Mouse (Mus musculus) erythroid progenitor cell, adult 5-6 weeks (primary cell): ENCODE data around the gene Fancc. TPM values are rescaled to one million over a fixed set of nuclear protein-coding genes. Genes with fewer than 3 reads are reported as not detected.
"Not testable (repeated sequence)": the region's sequence is repeated elsewhere in the genome, so short reads cannot be mapped to it uniquely, and the experiment has no call there.

Experiments
- ATAC-seq: replicated peaks from 2 replicates; pipeline ENCODE4 v1.8.0; 2016; ENCODE audit warnings: moderate number of reproducible peaks, mild to moderate bottlenecking, moderate TSS enrichment, inconsistent platforms; ENCODE audit not compliant: poor library complexity, low FRiP score, severe bottlenecking
- total RNA-seq, 2 experiments: library from RNA; stranded (forward) in 1 of 2; stranded (reverse) in 1 of 2; fragments of 150-400 nt in 1 of 2; fragments of 186-747, 209-891 nt in 1 of 2; gene quantifications; 2 replicates each; pipeline versions ENCODE4 v1.2.3 to v1.2.4; 2015 to 2017; ENCODE audit warnings: low replicate concordance in 2 of 2

Gene Fancc
- total RNA-seq, 2 experiments from 2014 or later: 21.4 to 24.1 TPM

DNA sequence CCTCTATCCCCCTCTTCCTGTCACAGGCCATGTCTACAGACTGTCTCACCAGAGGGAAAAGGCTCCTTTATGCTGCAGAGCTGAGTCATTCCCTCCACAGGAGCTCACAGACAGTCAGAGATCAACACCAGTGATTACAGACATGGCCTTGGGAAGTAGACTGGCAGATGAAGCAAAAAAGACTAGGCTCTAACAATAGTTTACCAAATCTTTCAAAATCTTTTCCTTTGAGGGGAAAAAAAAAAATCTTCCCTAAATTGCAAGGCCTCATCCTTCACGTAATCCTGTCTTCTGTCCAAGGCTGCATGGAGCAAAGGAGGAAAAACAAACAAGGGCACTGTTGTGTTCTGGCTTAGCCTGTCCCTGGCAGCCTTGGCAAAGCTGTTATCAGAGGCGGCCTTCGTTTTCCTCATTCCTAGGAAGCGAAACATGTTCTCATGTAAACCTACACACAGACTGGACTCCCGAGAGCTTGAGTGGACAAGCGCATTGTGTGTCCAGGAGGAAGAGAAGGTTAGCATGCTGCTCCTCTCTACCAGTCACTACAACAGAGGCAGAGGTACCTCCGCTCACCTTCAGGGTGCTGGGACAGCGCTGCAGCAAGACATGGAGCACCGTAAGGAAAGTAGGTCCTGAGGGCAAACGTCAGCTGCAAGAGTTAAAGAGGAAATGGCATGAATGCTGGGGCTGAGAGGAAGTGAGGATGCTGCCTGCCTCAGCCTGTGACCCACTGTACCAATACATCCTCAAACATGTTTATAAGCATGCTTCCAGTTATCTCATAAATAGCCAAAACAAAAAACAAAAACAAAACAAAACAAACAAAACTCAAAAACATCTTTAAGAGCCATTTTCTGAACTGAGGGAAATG lies 171.9 kb downstream of the Fancc start:
- no peak for ATAC-seq

DNA sequence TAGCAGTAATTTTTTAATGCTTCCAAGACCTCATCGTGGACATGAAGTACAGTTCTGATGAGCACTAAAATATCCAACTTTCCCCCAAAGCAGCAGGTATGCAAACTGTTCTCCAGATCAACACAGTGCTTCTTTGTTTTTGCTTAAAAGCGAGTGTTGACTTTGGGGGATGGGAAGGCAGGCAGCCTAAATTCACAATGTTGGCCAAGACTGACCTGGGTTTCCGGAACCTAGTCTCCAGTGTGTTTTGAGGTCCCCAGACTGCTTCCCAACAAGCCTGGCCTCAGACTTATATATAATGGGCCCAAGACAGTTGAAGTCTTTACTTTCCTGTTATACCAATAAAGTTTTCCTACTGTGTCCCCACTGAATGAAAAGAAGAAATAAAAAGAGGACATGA lies 172.8 kb downstream of the Fancc start:
- no peak for ATAC-seq

DNA sequence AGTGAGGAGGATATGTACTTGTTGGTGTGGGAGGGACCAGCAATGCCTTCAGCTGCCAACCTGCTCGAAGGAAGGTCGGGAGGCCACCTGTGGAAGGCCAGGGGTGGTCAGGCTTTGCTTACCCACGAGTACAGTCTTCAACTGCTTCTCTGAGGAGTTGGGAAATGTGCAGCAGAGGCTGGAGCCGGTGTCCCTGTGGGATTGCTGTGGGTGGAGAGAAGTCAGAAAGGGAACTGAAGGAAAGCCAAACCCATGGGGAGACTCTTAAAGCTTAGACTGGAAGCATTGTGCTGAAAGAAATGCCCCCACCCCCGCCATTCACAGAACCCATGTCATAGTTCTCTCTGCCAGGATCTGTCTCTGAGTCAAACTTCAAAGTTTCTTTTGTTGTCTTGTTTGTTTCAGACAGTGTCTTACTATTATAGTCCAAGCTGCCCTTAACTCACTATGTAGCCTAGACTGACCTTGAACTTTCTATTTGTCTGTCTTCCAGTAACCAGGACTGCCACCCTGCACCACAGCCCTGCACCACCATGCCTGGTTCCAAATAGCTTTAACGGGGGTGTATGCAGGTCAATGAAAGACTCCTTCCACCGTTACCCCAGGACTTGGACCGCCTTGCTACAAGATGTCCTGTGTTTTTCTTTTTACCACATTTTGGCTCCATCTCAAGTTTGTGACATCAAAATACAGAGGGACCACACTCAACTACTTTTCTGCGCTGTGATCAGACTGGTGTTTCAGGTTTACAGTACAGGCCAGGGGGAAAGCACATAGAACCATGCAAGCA lies 173.6 kb downstream of the Fancc start:
- no peak for ATAC-seq

- no peak for ATAC-seq
Measured at GRCm38 (mm10) chr13:63322756-63323155, 174.3 kb downstream of the Fancc start.

- ATAC-seq: no peak
Measured at GRCm38 (mm10) chr13:63321689-63322088, 175.4 kb downstream of the Fancc start.

GRCm38 (mm10) chr13:63319814-63320213 lies 177.3 kb downstream of the Fancc start:
- ATAC-seq: no peak

DNA sequence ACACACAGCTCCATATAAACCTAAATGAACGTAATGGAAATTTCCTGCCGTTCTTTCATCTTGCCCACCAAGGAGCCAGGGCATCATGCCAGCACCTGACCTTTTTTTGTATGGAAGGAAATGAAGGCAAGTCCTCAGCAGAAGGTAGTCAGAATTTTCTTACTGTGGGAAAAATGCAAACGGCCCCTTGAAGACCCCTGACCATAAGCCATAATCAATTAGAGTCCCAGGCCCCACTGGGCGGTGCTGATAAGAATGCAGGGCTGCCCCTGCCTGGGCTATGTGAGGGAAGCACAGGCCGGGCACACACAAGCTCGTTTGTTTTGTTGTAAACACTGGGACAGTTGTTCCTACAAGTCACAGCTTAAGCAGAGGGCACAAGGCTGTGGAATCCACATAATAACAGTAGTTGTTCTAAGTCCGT lies 179.4 kb downstream of the Fancc start:
- no peak for ATAC-seq

DNA sequence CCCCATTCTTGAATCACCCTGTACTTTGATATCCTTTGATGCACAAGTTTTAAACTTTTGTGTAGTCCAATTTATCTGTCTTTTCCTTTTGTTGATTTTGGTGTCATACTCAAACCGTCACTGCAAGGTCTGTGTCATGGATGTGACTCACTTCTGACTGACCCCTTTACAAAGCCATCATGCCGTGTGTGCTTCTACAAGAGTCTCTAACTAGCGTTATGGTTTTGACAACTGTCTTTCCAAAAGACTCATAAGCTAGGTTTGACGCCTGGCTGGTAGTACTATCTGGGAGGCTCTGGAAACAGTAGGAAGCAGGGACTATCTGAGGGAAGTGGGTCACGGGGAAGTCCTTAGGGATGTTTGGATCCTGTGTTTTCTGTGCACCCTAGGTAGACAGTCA lies 180.7 kb downstream of the Fancc start:
- no peak for ATAC-seq

DNA sequence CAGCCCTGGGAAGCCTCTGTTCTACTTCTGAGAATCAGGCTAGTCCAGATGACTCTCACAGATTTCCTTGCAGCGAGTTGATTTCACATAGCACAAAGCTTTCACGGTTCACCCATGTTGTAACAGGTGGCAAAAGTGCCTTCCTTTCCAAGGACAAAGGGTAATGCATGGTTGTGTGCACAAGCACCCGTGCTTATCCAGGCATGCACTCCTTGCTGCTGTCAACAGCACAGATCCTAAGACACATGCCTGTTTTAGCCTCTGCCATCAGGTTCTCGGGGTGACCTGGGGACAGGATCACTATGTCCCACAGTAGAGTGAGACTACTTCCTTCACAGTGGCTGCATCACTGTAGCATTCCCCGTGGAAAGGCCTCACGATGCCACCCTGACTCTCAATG lies 181.3 kb downstream of the Fancc start:
- ATAC-seq: no peak

DNA sequence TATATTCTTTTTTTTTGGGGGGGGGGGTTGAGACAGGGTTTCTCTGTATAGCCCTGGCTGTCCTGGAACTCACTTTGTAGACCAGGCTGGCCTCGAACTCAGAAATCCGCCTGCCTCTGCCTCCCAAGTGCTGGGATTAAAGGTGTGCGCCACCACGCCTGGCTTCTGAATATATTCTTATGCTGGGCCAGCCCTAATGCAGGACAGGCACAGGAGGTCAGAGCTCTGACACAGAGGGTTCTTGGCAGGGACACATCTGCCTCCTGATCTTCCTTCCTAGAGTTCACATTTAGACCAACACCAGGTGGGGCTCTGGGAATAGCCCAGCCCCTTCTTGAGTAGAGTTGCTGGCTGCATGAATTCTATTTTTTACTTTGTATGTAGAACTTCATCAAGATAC lies 182.0 kb downstream of the Fancc start:
- ATAC-seq: not testable (repeated sequence)

DNA sequence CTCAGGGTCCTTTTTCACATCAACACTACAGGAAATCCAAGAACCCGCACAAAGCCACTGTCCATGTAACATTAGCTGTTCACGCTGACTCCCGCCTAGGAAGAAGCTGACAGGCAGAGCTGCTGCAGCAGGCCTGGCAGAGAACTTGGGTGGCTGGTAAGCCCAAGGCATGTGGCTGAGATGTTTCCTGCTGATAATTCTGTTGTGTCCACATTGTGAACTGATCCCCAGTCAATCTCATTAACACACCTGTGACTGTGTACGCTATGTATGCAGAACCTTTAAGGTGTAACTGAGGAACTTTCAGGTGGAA lies 182.5 kb downstream of the Fancc start:
- no peak for ATAC-seq

DNA sequence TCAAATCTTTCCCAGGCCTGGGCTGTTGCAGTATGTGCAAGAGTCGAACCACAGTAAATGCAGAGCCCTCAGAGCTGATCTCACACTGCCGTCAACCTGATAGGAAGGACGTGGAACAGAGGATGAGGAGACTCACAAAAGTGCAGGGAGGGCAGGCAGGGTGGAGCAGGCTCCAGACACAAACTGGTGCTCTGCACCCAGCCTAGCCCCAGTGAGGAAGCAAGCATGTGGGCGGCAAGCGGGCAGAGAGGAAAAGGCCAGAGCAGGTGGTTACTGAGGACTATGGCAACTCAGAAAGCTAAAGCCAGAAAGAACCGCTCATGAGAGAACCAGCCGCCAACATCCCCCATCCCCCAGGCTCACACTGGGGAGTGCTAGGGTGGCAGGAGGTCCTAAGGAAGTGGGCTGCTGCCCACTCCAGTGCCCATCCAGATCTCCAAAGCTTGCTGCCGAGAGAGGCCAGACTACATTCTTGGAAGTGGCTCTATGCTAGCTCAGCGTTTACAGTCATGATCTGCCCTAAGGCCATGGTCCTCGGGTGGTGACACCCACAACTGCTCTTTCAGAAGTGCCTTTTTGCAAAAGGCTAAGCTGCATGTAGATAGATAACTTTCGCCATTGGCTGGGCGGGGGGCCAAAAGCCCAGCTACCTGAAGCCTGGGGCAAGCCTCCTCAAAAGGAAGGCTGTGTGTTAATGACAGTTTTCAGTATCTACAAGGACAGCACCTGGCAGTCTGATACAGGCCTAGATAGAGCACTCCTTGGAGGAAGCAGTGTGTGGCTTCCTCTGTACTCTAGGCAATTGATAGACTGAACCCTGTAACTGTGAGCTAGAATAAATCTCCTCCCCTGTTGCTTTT lies 183.1 kb downstream of the Fancc start:
- no peak for ATAC-seq

GRCm38 (mm10) chr13:63313247-63313646 lies 183.8 kb downstream of the Fancc start:
- ATAC-seq: no peak

- no peak for ATAC-seq
Measured at GRCm38 (mm10) chr13:63311156-63311555, 185.9 kb downstream of the Fancc start.

DNA sequence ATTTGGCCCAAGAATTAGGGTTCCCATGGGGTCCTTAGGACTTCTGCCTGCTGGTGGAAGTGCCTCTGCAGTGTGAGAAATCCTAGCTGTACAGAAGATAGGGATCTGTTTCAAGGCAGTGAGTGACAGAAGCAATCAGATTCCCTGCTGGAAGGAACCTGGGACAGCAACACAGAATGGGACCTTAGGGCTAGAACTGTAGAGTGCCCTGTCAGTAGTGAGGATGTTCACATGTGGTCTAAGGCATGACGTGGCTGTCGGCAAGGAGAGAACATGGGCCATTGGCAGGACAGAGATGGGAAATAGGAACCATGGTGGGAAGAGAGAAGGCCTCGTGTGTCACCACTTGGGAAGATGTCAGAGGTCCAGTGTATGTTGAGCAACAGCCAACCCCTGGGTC lies 187.5 kb downstream of the Fancc start:
- no peak for ATAC-seq

- ATAC-seq: no peak
Measured at GRCm38 (mm10) chr13:63306768-63307167, 190.3 kb downstream of the Fancc start.

DNA sequence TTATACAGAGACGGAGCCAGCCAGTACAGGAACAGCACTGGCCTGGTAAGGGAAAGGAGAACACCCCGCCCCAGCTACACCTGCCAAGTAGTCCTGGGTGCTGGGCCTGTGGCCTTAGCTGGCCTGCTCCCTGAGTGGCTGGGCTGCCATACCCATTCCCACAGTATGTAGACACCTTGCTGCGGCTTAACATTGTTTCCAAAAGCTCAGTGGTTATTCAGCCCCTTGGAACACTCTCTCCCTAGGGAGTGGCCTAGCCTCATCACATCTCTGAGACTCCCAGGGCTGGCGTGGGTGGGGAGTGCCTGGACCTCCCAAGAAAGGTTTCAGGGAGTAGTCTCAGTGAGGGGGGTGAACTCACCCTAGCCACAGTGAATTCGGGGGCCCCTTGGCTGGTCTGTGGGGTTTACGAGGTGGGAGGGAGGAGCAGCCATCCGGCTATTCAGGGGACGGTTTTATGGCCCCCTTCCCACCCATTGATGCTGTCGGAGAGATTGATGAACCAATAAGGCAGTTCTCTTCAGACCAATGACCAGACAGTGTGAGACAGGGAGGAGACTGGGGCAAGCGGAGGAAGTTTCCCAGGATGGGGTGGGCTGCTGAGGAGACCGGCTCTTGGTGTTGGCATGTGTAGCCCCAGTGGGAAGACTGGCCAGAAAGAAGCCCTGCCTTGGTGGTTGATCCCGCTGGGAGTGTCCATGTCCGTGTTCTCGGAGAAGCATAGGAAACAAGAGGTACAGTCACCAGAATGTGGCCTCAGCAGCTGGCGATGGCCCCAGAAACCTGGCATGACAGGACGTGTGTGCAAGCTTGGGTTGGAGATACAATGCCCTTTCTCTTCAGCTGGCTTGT lies 191.7 kb downstream of the Fancc start:
- ATAC-seq: no peak

GRCm38 (mm10) chr13:63304799-63305159 lies 192.3 kb downstream of the Fancc start:
- no peak for ATAC-seq

DNA sequence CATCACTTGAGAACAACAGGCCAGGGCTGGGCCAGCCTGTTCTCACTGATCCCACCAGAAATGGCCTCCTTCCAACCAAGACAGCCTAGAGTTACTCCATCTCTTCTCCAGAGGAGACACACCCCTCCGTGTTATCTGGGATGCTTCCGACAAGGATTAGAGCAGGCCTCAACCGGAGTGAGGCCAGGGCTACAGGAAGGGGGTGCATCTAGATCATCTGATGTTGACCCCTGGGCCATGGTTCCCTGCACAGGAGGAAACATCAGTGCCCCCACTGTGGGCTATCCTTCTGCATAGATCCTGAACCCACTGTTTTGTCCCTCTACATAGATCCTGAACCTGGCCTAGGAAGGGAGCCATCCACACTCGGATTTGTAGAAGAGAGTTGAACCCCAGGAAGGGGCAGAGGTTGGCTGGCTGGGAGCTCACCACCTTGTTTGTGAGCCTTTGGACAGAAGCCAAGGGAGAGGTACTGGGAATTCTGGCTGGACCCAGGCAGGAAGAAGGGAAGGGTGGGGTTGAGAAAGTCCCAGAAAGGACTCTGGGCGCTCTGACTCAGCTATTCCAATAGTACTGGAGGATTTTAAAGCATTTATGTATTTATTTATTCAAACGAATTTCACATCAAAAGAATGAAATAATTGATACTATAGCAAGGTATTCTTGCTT lies 192.8 kb downstream of the Fancc start:
- ATAC-seq: no peak
